11 mouse cellular contexts compared by ENCODE assay signal in genomic region chr5:74097116-74097853, GRCm38 (mm10).
"Had no signal": no experiment of that assay in that cellular context is flagged by ENCODE, and none has a peak within 500 bp of the region (broad histone marks: within the 10 kb centered on the region; RNA-seq: fewer than 3 reads in every experiment).

No protein-coding gene starts in this region.

- H3K9me3 ChIP-seq: limb, embryonic 13.5 days; liver, embryonic 12.5 days; midbrain, embryonic 10.5 days had no signal

- H3K4me3 ChIP-seq: layer of hippocampus, adult 2 months; limb, embryonic 13.5 days; liver, embryonic 12.5 days; midbrain, embryonic 10.5 days had no signal

- H3K27ac ChIP-seq: layer of hippocampus, adult 2 months; limb, embryonic 13.5 days; liver, embryonic 12.5 days; midbrain, embryonic 10.5 days had no signal

- H3K4me2 ChIP-seq: limb, embryonic 13.5 days; liver, embryonic 12.5 days had no signal

- DNase-seq: kidney, adult 18-20 months; kidney, postnatal 10 days; left cerebral cortex, postnatal 4 days; lung, postnatal 4 days; right cerebral cortex, postnatal 14 days; thymus, postnatal 36 days had no signal

- H3K9ac ChIP-seq: limb, embryonic 13.5 days; liver, embryonic 12.5 days had no signal

- ATAC-seq: liver, embryonic 12.5 days; midbrain, embryonic 16.5 days had no signal

- H3K27me3 ChIP-seq: limb, embryonic 13.5 days; liver, embryonic 12.5 days had no signal
